Mouse (Mus musculus) G1E (cell line): ENCODE results near the gene Rgs8.

ENCODE experiments used
- CTCF ChIP-seq: IDR thresholded peaks from 2 replicates; pipeline ENCODE4 v1.5.1; 2012; ENCODE audit warnings: low read depth, low read length, inconsistent platforms, mixed read lengths
- GATA1 ChIP-seq: IDR thresholded peaks from 2 replicates; pipeline ENCODE4 v1.6.1; 2012; ENCODE audit warnings: borderline replicate concordance, low read length, inconsistent platforms, mixed read lengths
- GATA2 ChIP-seq: IDR thresholded peaks from 2 replicates; pipeline ENCODE4 v1.6.1; 2012; ENCODE audit warnings: low read depth, low read length, inconsistent platforms, borderline replicate concordance
- POLR2AphosphoS5 ChIP-seq: IDR thresholded peaks from 2 replicates; pipeline ENCODE4 v1.6.1; 2012; ENCODE audit warnings: low read depth, low read length, inconsistent platforms; ENCODE audit not compliant: insufficient replicate concordance
- TAL1 ChIP-seq: conservative IDR thresholded peaks from 2 replicates; pipeline ENCODE4 v1.6.1; 2012; ENCODE audit warnings: low read depth, low read length, inconsistent platforms, mixed read lengths

- TF ChIP-seq CTCF = no peak
- no peak for TF ChIP-seq TAL1
- TF ChIP-seq GATA1 = no peak
- TF ChIP-seq POLR2AphosphoS5 = no peak
- no peak for TF ChIP-seq GATA2
Measured at GRCm38 (mm10) chr1:153697581-153698251, 44.9 kb downstream of the Rgs8 start.
